Mouse (Mus musculus) adrenal gland, adult (tissue): ENCODE data around the gene Gm28230.

Experiments used
- DNase-seq, 2 experiments: peaks; one replicate each; pipeline ENCODE4 v3.0.0; 2022 to 2023; ENCODE audit warnings: low spot score in 1 of 2; ENCODE audit not compliant: inconsistent age in 2 of 2

The Gm28230 gene

GRCm38 (mm10) chr2:74762522-74763244, 36.2 kb downstream of the Gm28230 start, which contains the start of gene Hoxd1:
TSS of gene Hoxd1 (plus strand) at chr2:74762980.
- DNase-seq = peak; percentile 51 to 78

- no peak for DNase-seq
Observed at GRCm38 (mm10) chr2:74763245-74763735, 36.8 kb downstream of the Gm28230 start.

GRCm38 (mm10) chr2:74763976-74764375, 37.4 kb downstream of the Gm28230 start:
- DNase-seq = peak in 1 of 2 experiments; percentile 12

- DNase-seq = no peak
Observed at GRCm38 (mm10) chr2:74774359-74774758, 47.8 kb downstream of the Gm28230 start.

- no peak for DNase-seq
Observed at GRCm38 (mm10) chr2:74777536-74778275, 51.2 kb downstream of the Gm28230 start.

GRCm38 (mm10) chr2:74781386-74781785, 54.9 kb downstream of the Gm28230 start:
- DNase-seq = no peak

- DNase-seq = no peak
Observed at GRCm38 (mm10) chr2:74795531-74795930, 69.0 kb downstream of the Gm28230 start.
